Mouse (Mus musculus): ENCODE measurements around the gene Lrp4.

Gene Lrp4

GRCm38 (mm10) chr2:91454434-91454833, 2.9 kb upstream of the Lrp4 start:
- no peak for DNase-seq

- no peak for DNase-seq
Measured at GRCm38 (mm10) chr2:91455826-91456225, 1.5 kb upstream of the Lrp4 start.

- DNase-seq: no peak
Measured at GRCm38 (mm10) chr2:91456491-91457100, 715 bp upstream of the Lrp4 start.

GRCm38 (mm10) chr2:91457656-91458251, 443 bp downstream of the Lrp4 start:
- DNase-seq: no peak

- no peak for DNase-seq
Measured at GRCm38 (mm10) chr2:91458252-91458672, 951 bp downstream of the Lrp4 start.

- no peak for DNase-seq
Measured at GRCm38 (mm10) chr2:91458673-91459391, 1.5 kb downstream of the Lrp4 start.

GRCm38 (mm10) chr2:91460076-91460475, 2.8 kb downstream of the Lrp4 start:
- no peak for DNase-seq

- DNase-seq: no peak
Measured at GRCm38 (mm10) chr2:91460771-91461170, 3.5 kb downstream of the Lrp4 start.

- DNase-seq: no peak
Measured at GRCm38 (mm10) chr2:91461341-91461740, 4.0 kb downstream of the Lrp4 start.

- no peak for DNase-seq
Measured at GRCm38 (mm10) chr2:91462196-91462595, 4.9 kb downstream of the Lrp4 start.

- DNase-seq: no peak
Measured at GRCm38 (mm10) chr2:91462681-91463080, 5.4 kb downstream of the Lrp4 start.

GRCm38 (mm10) chr2:91465934-91466333, 8.6 kb downstream of the Lrp4 start:
- no peak for DNase-seq

GRCm38 (mm10) chr2:91467613-91468012, 10.3 kb downstream of the Lrp4 start:
- no peak for DNase-seq

- DNase-seq: no peak
Measured at GRCm38 (mm10) chr2:91470055-91470647, 12.8 kb downstream of the Lrp4 start.

- no peak for DNase-seq
Measured at GRCm38 (mm10) chr2:91474358-91474757, 17.0 kb downstream of the Lrp4 start.

- no peak for DNase-seq
Measured at GRCm38 (mm10) chr2:91475791-91476190, 18.5 kb downstream of the Lrp4 start.

GRCm38 (mm10) chr2:91476251-91476661, 18.9 kb downstream of the Lrp4 start:
- DNase-seq: no peak

GRCm38 (mm10) chr2:91476841-91477240, 19.5 kb downstream of the Lrp4 start:
- DNase-seq: no peak

- no peak for DNase-seq
Measured at GRCm38 (mm10) chr2:91480399-91480801, 23.1 kb downstream of the Lrp4 start.

- DNase-seq: no peak
Measured at GRCm38 (mm10) chr2:91480805-91481514, 23.6 kb downstream of the Lrp4 start.

GRCm38 (mm10) chr2:91484698-91485097, 27.4 kb downstream of the Lrp4 start:
- no peak for DNase-seq

GRCm38 (mm10) chr2:91485256-91485655, 27.9 kb downstream of the Lrp4 start:
- DNase-seq: no peak

- peak in 1 of 2 experiments; percentile 24 for DNase-seq
Measured at GRCm38 (mm10) chr2:91487295-91487694, 30.0 kb downstream of the Lrp4 start.

All from thymus, postnatal 36 days (tissue).